In the genomic region with DNA sequence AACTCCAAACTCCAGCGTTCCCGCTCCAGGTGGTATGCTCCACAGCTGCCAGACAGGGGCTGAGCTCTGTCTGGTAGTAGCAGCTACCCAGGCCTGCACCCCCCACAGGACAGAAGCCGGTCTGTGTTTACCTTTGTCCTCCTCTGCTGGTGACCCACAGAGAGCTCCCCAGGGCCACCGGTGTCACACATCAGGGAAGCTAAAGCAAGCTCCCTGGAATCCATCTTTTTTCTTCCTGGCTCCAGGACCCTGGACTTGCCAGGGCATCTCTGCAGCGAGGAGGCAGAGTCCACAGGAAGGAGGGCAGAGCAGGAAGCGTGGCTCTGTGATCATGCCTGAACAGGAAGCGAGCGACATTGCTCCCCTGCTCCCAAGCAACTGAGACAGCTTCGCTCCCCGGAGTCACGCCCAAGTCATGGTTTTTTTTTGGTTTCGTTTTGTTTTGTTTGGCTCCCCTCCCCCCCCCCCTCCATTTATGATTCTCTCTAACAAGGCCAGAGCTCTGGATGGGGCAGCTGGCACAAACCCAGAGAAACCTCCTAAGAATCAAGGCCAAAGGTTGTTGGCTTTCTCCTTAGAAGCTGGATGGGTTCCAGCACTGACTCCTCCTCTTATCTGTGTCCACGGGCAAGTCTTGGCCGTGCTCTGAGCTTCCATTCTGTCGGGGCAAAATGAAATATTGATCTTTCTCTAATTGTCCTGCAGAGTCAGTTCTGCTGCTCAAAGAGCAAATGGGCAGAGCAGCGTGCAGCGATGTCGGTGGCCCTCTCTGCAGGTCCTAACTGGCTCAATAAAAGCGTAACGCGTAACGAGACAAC, we compare ENCODE assay signal across 7 mouse cellular contexts. TPM values are rescaled to one million over a fixed set of nuclear protein-coding genes. Genes with fewer than 3 reads are reported as not detected.
DNase-seq lines count a peak whose midpoint lies in the region; ATAC-seq and TF ChIP-seq lines count a peak whose summit lies in the region.

No protein-coding gene starts in this region.

- H3K36me3 ChIP-seq in forebrain, postnatal 0 days (ENCODE audit: insufficient read depth), result no peaks in the 10 kb centered on the region
- no peaks in the 10 kb centered on the region for H3K36me3 ChIP-seq in hindbrain, embryonic 14.5 days (replicated peaks; ENCODE audit: control insufficient read depth, insufficient read depth)
- H3K36me3 ChIP-seq in midbrain, embryonic 15.5 days (replicated peaks), result no peaks in the 10 kb centered on the region
- H3K36me3 ChIP-seq in stomach, embryonic 16.5 days (ENCODE audit: control insufficient read depth, insufficient read depth, low read length), result no peaks in the 10 kb centered on the region

- H3K9ac ChIP-seq in forebrain, postnatal 0 days, result peak overlapping the region; percentile 41
- H3K9ac ChIP-seq in hindbrain, embryonic 14.5 days, result peak overlapping the region; percentile 25; the same call in 1 of the 2 replicates
- H3K9ac ChIP-seq in midbrain, embryonic 15.5 days, result peak overlapping the region; percentile 31; the same call in 1 of the 2 replicates
- peak overlapping the region; percentile 57 for H3K9ac ChIP-seq in stomach, embryonic 16.5 days (ENCODE audit: low read length)

- peak overlapping the region; percentile 41 for H3K4me2 ChIP-seq in forebrain, postnatal 0 days (ENCODE audit: low read depth)
- H3K4me2 ChIP-seq in hindbrain, embryonic 14.5 days (replicated peaks), result peak overlapping the region; percentile 43
- H3K4me2 ChIP-seq in midbrain, embryonic 15.5 days, result peak overlapping the region; percentile 45
- H3K4me2 ChIP-seq in stomach, embryonic 16.5 days (ENCODE audit: low read depth, low read length), result peak overlapping the region; percentile 56

- no peak for TF ChIP-seq CTCF in forebrain, postnatal 0 days (IDR thresholded peaks at IDR 0.05; ENCODE audit: low read depth)

- H3K9me3 ChIP-seq in forebrain, postnatal 0 days (ENCODE audit: low read length), result no peaks in the 10 kb centered on the region
- no peaks in the 10 kb centered on the region for H3K9me3 ChIP-seq in hindbrain, embryonic 14.5 days (ENCODE audit: control insufficient read depth, low read length)
- no peaks in the 10 kb centered on the region for H3K9me3 ChIP-seq in midbrain, embryonic 15.5 days
- H3K9me3 ChIP-seq in stomach, embryonic 16.5 days (replicated peaks; ENCODE audit: control insufficient read depth, low read length), result no peaks in the 10 kb centered on the region

- peaks cover 7% of the 10 kb centered on the region; the same call in 1 of the 2 replicates for H3K4me1 ChIP-seq in forebrain, postnatal 0 days (ENCODE audit: insufficient read depth)
- H3K4me1 ChIP-seq in hindbrain, embryonic 14.5 days (replicated peaks; ENCODE audit: control insufficient read depth, insufficient read depth, low read length), result peaks cover 17% of the 10 kb centered on the region
- H3K4me1 ChIP-seq in midbrain, embryonic 15.5 days, result peaks cover 8% of the 10 kb centered on the region; the same call in 1 of the 2 replicates
- peaks cover 8% of the 10 kb centered on the region for H3K4me1 ChIP-seq in stomach, embryonic 16.5 days (ENCODE audit: control insufficient read depth, insufficient read depth, low read length)

- peak overlapping the region; percentile 11; the same call in 1 of the 2 replicates for H3K4me3 ChIP-seq in forebrain, postnatal 0 days (ENCODE audit: low read depth, low read length)
- H3K4me3 ChIP-seq in hindbrain, embryonic 14.5 days (replicated peaks; ENCODE audit: low read length), result peak overlapping the region; percentile 12; the same call in 1 of the 2 replicates
- no peak overlapping the region for H3K4me3 ChIP-seq in midbrain, embryonic 15.5 days
- H3K4me3 ChIP-seq in stomach, embryonic 16.5 days (replicated peaks; ENCODE audit: low read length), result peak overlapping the region; percentile 43

- WGBS in forebrain, postnatal 0 days, result 25% methylated on average over 22 of the region's 22 CpGs
- 6% methylated on average over 22 of the region's 22 CpGs for WGBS in hindbrain, embryonic 14.5 days
- 13% methylated on average over 22 of the region's 22 CpGs for WGBS in midbrain, embryonic 15.5 days
- 9% methylated on average over 22 of the region's 22 CpGs for WGBS in stomach, embryonic 16.5 days

- DNase-seq in R1 (ENCODE audit: low read depth, low spot score) (peak; percentile 29), liver (peak; percentile 67)
- DNase-seq in cerebellum, adult 11-12 months, result peak; percentile 57
- DNase-seq in forebrain, postnatal 0 days, result peak; percentile 45
- peak; percentile 43 for DNase-seq in hindbrain, embryonic 14.5 days (ENCODE audit: low spot score)

- peak; percentile 75 for ATAC-seq in forebrain, postnatal 0 days
- ATAC-seq in hindbrain, embryonic 14.5 days (ENCODE audit: low FRiP score), result peak; percentile 67
- peak; percentile 50 for ATAC-seq in midbrain, embryonic 15.5 days (replicated peaks)
- ATAC-seq in stomach, embryonic 16.5 days (ENCODE audit: insufficient read depth, low FRiP score), result peak; percentile 75

- H3K27ac ChIP-seq in forebrain, postnatal 0 days (ENCODE audit: low read depth, low read length), result peak overlapping the region; percentile 22; the same call in 1 of the 2 replicates
- no peak overlapping the region; the same call in 1 of the 2 replicates for H3K27ac ChIP-seq in hindbrain, embryonic 14.5 days
- H3K27ac ChIP-seq in midbrain, embryonic 15.5 days, result peak overlapping the region; percentile 42; the same call in 1 of the 2 replicates
- H3K27ac ChIP-seq in stomach, embryonic 16.5 days (ENCODE audit: low read length), result peak overlapping the region; percentile 58

- H3K27me3 ChIP-seq in forebrain, postnatal 0 days (ENCODE audit: insufficient read depth, low read length), result no peaks in the 10 kb centered on the region
- no peaks in the 10 kb centered on the region for H3K27me3 ChIP-seq in hindbrain, embryonic 14.5 days (ENCODE audit: control insufficient read depth, insufficient read depth, low read length)
- no peaks in the 10 kb centered on the region; the same call in 1 of the 2 replicates for H3K27me3 ChIP-seq in midbrain, embryonic 15.5 days (replicated peaks)
- no peaks in the 10 kb centered on the region for H3K27me3 ChIP-seq in stomach, embryonic 16.5 days (ENCODE audit: control insufficient read depth, insufficient read depth, low read length)

RNA-seq across cellular contexts. Expression of gene Slc2a9, which starts 22.8 kb away (rescaled TPM):
- 2.2 and 5.0 TPM in 2 replicates for total RNA-seq in forebrain, postnatal 0 days (2014; rRNA removed)
- polyA plus RNA-seq in forebrain, postnatal 0 days (2015; fragmentation: Nextera tagmentation; extraction: Ambion mirVana), result 0.36 and 0.81 TPM in 2 replicates
- polyA plus RNA-seq in hindbrain, embryonic 14.5 days (2014; fragmentation: Nextera tagmentation; extraction: Ambion mirVana), result 0.14 and 0.27 TPM in 2 replicates
- polyA plus RNA-seq in midbrain, embryonic 15.5 days (2015; fragmentation: Nextera tagmentation; extraction: Ambion mirVana), result 0.26 and 0.40 TPM in 2 replicates
- 0.77 and 1.4 TPM in 2 replicates for polyA plus RNA-seq in stomach, embryonic 16.5 days (2015; fragmentation: Nextera tagmentation; extraction: Ambion mirVana)
